Mouse (Mus musculus) splenic B cell, adult 2 months (primary cell): Measurements from ENCODE around the gene Pmpca.

ENCODE experiments used
- DNase-seq: peaks from one replicate; pipeline ENCODE4 v3.0.0-alpha.2; 2011; ENCODE audit warnings: low read depth, low spot score
- H3K27me3 ChIP-seq: 2 replicates; pipeline ENCODE4 v1.6.1; 2012; ENCODE audit warnings: mild to moderate bottlenecking, low read length, moderate library complexity, mixed read lengths; ENCODE audit not compliant: control insufficient read depth, poor library complexity, insufficient read depth, severe bottlenecking
- H3K36me3 ChIP-seq: 2 replicates; pipeline ENCODE4 v1.6.1; 2012; ENCODE audit warnings: mild to moderate bottlenecking, low read length, moderate library complexity, mixed read lengths; ENCODE audit not compliant: control insufficient read depth, poor library complexity, insufficient read depth, severe bottlenecking

Gene Pmpca

DNA sequence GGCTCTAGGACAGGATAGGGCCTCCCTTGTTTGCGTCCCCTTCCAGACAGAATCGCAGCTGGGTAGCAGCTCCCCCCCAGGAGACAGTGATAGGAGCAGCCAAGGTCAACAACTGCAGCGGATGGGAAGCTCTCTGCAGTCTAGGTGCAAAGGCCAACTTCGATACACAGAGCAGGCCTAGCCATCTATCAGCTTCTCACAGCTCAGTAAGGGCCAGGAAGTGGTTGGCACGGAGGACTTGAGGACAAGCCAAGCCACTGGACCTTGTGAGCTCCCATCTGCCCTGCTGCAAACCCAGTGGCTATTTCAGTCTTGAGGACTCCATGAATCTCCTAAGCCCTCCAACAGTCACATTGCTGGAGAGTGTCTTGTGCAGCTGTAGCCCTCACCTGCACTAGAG is 10.5 kb downstream of the Pmpca start:
- Histone ChIP-seq H3K36me3 (peaks cover 15% of the 10 kb centered on the region), H3K27me3 (no peaks in the 10 kb centered on the region)
- DNase-seq, result no peak

DNA sequence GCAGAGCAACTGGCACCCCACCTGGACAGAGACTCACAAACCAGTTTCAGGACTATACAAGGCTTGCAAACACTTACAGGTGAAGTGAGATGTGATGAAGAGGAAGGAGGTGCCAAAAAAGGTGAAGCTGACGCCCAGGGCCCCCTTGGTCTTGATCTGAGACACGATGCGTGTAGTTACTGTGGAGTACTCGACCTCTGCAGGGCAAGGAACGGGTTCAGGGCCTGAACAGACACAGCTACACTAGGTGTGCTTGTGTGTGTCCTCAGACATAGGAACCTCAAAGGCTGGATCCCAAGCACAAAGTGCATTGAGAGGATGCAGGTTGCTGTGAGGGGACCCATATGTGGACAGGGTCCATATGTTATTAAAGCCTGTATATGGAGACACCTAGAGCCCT is 11.2 kb downstream of the Pmpca start:
- DNase-seq, result no peak
- no peaks in the 10 kb centered on the region for H3K27me3 ChIP-seq

DNA sequence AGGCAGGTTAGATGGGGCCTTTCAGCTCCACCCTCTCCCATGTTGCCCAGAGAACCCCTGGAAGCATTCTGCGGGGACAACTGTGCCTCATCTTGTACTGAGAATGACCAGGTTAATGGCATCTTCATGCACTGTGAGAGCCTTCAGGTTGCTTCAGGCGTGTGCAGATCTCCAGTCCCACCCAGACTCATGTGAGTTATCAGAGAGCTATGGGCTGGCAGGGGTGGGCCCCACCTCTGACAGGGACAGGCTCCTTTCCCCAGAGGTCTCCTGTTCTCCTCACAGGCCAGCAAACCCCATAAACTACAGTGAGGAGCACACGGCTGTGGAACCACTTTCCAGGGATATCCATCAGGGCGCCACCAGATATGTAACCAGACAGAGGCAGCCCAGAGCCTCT is 11.9 kb downstream of the Pmpca start:
- DNase-seq, result no peak
- peaks cover 11% of the 10 kb centered on the region for H3K36me3 ChIP-seq
- H3K27me3 ChIP-seq, result no peaks in the 10 kb centered on the region

More for the DNA sequence above, 11.2 kb downstream of the Pmpca start:
- peaks cover 12% of the 10 kb centered on the region for H3K36me3 ChIP-seq

DNA sequence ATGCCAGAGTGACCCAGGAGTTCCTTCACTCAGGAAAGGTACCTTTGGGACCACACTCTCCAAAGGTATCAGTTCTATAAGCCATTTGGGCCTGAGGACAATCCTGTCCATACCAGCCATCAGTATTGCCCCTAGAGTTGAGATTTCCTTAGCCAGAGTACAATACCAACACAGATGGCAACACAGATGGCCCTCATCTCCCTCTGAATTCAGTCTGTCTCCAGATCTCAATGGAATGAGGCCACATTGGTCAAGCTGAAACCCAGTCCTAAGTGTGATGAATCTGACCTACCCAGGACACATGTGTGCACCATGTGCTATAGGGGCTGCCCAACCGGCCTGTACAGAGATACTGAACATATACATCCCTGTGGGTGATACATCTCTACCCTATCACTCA is 13.1 kb downstream of the Pmpca start:
- peaks cover 11% of the 10 kb centered on the region for H3K36me3 ChIP-seq
- no peak for DNase-seq
- H3K27me3 ChIP-seq, result no peaks in the 10 kb centered on the region

GRCm38 (mm10) chr2:26403306-26403705 is 14.2 kb downstream of the Pmpca start:
- no peak for DNase-seq
- peaks cover 10% of the 10 kb centered on the region for H3K36me3 ChIP-seq
- H3K27me3 ChIP-seq, result no peaks in the 10 kb centered on the region

- DNase-seq, result peak; percentile 96
- no peaks in the 10 kb centered on the region; the same call in 1 of the 2 replicates for H3K36me3 ChIP-seq
- H3K27me3 ChIP-seq, result no peaks in the 10 kb centered on the region
Observed at GRCm38 (mm10) chr2:26408515-26409356, 19.6 kb downstream of the Pmpca start, which contains the start of gene Inpp5e. Gene Inpp5e, minus strand, starts transcription at chr2:26409203.

DNA sequence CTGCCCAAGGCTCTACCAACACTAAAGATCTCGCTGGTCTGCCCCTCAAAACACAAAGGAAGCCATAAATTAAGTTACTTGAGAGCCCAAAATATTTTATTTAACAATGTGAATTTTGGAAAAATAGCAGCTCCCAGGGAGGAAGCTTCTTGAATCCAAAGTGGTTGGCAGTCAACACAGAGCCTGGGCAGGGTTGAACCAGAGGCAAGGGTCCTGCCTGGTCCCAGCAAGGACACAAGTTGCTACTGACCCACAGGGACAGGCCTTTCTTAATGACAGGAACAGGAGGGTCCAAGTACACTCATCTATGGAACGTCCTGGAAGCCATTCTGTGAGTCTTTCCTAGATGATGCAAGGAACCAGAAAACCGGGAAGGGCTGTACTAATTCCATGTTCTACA is 20.2 kb downstream of the Pmpca start:
- no peaks in the 10 kb centered on the region for H3K27me3 ChIP-seq
- no peak for DNase-seq
- H3K36me3 ChIP-seq, result no peaks in the 10 kb centered on the region; the same call in none of the 2 replicates

DNA sequence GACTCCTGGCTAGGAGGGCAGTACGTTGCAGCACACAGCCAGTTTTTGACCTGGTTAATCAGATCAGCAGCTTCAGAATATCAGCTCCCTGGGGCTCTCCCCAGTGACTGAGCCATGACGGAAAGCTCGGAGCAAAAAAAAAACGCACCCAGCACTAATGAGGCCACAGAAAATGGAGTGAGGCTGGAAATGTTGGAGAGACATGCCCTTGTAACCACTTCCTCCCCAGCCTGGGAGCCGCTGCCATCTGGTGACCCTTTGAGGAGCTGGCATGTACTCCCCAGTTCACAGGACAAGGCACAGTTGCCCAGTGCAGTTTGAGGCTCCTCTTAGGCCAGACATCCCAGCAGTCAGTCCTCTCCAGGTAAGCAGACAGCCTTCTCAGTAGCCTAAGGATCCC is 21.0 kb downstream of the Pmpca start:
- no peak for DNase-seq
- Histone ChIP-seq H3K36me3 (no peaks in the 10 kb centered on the region; the same call in none of the 2 replicates), H3K27me3 (no peaks in the 10 kb centered on the region)

- DNase-seq, result no peak
- peaks cover 3% of the 10 kb centered on the region for H3K36me3 ChIP-seq
- H3K27me3 ChIP-seq, result no peaks in the 10 kb centered on the region
Observed at GRCm38 (mm10) chr2:26410931-26411411, 21.8 kb downstream of the Pmpca start.

GRCm38 (mm10) chr2:26417066-26417465 is 27.9 kb downstream of the Pmpca start:
- DNase-seq, result no peak
- Histone ChIP-seq H3K36me3 (peaks cover 12% of the 10 kb centered on the region), H3K27me3 (no peaks in the 10 kb centered on the region)

GRCm38 (mm10) chr2:26418120-26418519 is 29.0 kb downstream of the Pmpca start:
- no peak for DNase-seq
- H3K36me3 ChIP-seq, result peaks cover 15% of the 10 kb centered on the region
- H3K27me3 ChIP-seq, result no peaks in the 10 kb centered on the region

- H3K27me3 ChIP-seq, result no peaks in the 10 kb centered on the region
- H3K36me3 ChIP-seq, result peaks cover 14% of the 10 kb centered on the region
- DNase-seq, result no peak
Observed at GRCm38 (mm10) chr2:26421969-26422368, 32.8 kb downstream of the Pmpca start.

DNA sequence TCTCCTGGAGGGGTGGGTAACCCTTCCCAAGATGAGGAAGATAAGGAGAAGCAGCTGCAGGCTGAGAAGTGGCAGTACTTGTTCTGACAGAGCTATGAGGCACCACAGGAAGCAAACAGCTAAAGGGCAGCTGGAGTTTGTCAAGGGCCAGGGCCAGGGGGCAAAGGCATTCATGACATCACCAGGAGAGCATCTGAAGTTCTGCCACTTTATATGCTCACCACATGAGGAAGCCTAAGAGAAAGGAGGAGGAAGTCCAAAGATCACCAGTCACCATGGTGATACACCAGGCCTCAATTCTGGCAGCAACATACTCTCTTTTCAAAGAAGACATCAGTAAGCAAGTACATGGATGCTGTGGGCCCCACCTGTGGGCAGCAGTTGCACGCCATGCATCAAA is 33.9 kb downstream of the Pmpca start:
- Histone ChIP-seq H3K27me3 (no peaks in the 10 kb centered on the region), H3K36me3 (peaks cover 14% of the 10 kb centered on the region)
- DNase-seq, result no peak

- peaks cover 19% of the 10 kb centered on the region for H3K36me3 ChIP-seq
- DNase-seq, result no peak
- no peaks in the 10 kb centered on the region for H3K27me3 ChIP-seq
Observed at GRCm38 (mm10) chr2:26424541-26424940, 35.4 kb downstream of the Pmpca start.

DNA sequence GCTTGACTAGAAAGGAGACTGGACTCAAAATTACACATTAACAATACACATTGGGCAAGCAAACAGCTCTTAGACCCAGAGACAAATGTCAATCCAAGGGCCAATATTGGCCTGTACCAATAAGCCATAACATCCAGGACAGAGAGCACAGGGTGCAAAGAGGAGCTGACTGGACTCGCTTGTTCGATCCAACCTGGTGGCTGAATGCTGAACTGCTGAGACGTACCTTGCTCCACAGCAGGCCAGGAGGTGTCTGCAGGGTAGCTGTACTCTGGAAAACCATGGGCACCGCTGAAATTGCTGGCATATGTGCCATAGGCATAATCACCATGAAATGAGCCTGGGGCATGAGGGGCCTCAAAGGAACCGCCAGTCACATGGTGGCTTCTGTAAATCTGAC is 40.7 kb downstream of the Pmpca start:
- no peak for DNase-seq
- peaks cover 7% of the 10 kb centered on the region for H3K36me3 ChIP-seq
- no peaks in the 10 kb centered on the region for H3K27me3 ChIP-seq
